Mouse (Mus musculus): ENCODE measurements around the gene Adcy1. TPM values are rescaled to one million over a fixed set of nuclear protein-coding genes. Genes with fewer than 3 reads are reported as not detected.

Adcy1 gene
- polyA plus RNA-seq, 1 experiment: not detected

GRCm38 (mm10) chr11:7085184-7085583 lies 21.9 kb downstream of the Adcy1 start:
- Histone ChIP-seq H3K4me1 (ENCODE audit: control insufficient read depth, insufficient read depth, low read length) (peaks cover 6% of the 10 kb centered on the region), H3K27ac (ENCODE audit: insufficient read depth, low read depth, low read length) (no peak overlapping the region), H3K4me3 (ENCODE audit: insufficient read depth, low read depth, low read length) (no peak overlapping the region)
- 89% methylated on average over 5 of the region's 5 CpGs for WGBS
- no peak for TF ChIP-seq POLR2A (IDR thresholded peaks at IDR 0.05; ENCODE audit: insufficient read depth, low read depth, low read length)
- no peak for TF ChIP-seq CTCF (IDR thresholded peaks at IDR 0.05; ENCODE audit: insufficient read depth, low read depth, low read length)

- H3K27ac ChIP-seq (ENCODE audit: insufficient read depth, low read depth, low read length): no peak overlapping the region
- peaks cover 4% of the 10 kb centered on the region for H3K4me1 ChIP-seq (ENCODE audit: control insufficient read depth, insufficient read depth, low read length)
- TF ChIP-seq CTCF (IDR thresholded peaks at IDR 0.05; ENCODE audit: insufficient read depth, low read depth, low read length): no peak
- TF ChIP-seq POLR2A (IDR thresholded peaks at IDR 0.05; ENCODE audit: insufficient read depth, low read depth, low read length): no peak
- no peak overlapping the region for H3K4me3 ChIP-seq (ENCODE audit: insufficient read depth, low read depth, low read length)
- WGBS: 97% methylated on average over 5 of the region's 5 CpGs
Measured at GRCm38 (mm10) chr11:7091120-7091519, 27.8 kb downstream of the Adcy1 start.

- peaks cover 3% of the 10 kb centered on the region; the same call in 1 of the 2 replicates for H3K4me1 ChIP-seq (ENCODE audit: control insufficient read depth, insufficient read depth, low read length)
- no peak overlapping the region for H3K4me3 ChIP-seq (ENCODE audit: insufficient read depth, low read depth, low read length)
- no peak overlapping the region for H3K27ac ChIP-seq (ENCODE audit: insufficient read depth, low read depth, low read length)
- TF ChIP-seq CTCF (IDR thresholded peaks at IDR 0.05; ENCODE audit: insufficient read depth, low read depth, low read length) (no peak), POLR2A (IDR thresholded peaks at IDR 0.05; ENCODE audit: insufficient read depth, low read depth, low read length) (no peak)
- WGBS: 96% methylated on average over 6 of the region's 6 CpGs
Measured at GRCm38 (mm10) chr11:7094844-7095243, 31.6 kb downstream of the Adcy1 start.

- TF ChIP-seq CTCF (IDR thresholded peaks at IDR 0.05; ENCODE audit: insufficient read depth, low read depth, low read length) (no peak), POLR2A (IDR thresholded peaks at IDR 0.05; ENCODE audit: insufficient read depth, low read depth, low read length) (no peak)
- H3K27ac ChIP-seq (ENCODE audit: insufficient read depth, low read depth, low read length): no peak overlapping the region
- H3K4me3 ChIP-seq (ENCODE audit: insufficient read depth, low read depth, low read length): no peak overlapping the region
- WGBS: 63% methylated on average over 6 of the region's 6 CpGs
- H3K4me1 ChIP-seq (ENCODE audit: control insufficient read depth, insufficient read depth, low read length): peaks cover 11% of the 10 kb centered on the region
Measured at GRCm38 (mm10) chr11:7101674-7102073, 38.4 kb downstream of the Adcy1 start.

GRCm38 (mm10) chr11:7102256-7103194 lies 39.2 kb downstream of the Adcy1 start:
- no peak overlapping the region for H3K27ac ChIP-seq (ENCODE audit: insufficient read depth, low read depth, low read length)
- TF ChIP-seq POLR2A (IDR thresholded peaks at IDR 0.05; ENCODE audit: insufficient read depth, low read depth, low read length) (no peak), CTCF (IDR thresholded peaks at IDR 0.05; ENCODE audit: insufficient read depth, low read depth, low read length) (no peak)
- H3K4me1 ChIP-seq (ENCODE audit: control insufficient read depth, insufficient read depth, low read length): peaks cover 11% of the 10 kb centered on the region
- H3K4me3 ChIP-seq (ENCODE audit: insufficient read depth, low read depth, low read length): no peak overlapping the region
- 75% methylated on average over 14 of the region's 14 CpGs for WGBS

- TF ChIP-seq CTCF (IDR thresholded peaks at IDR 0.05; ENCODE audit: insufficient read depth, low read depth, low read length) (no peak), POLR2A (IDR thresholded peaks at IDR 0.05; ENCODE audit: insufficient read depth, low read depth, low read length) (no peak)
- peaks cover 8% of the 10 kb centered on the region for H3K4me1 ChIP-seq (ENCODE audit: control insufficient read depth, insufficient read depth, low read length)
- 86% methylated on average over 8 of the region's 8 CpGs for WGBS
- no peak overlapping the region for H3K4me3 ChIP-seq (ENCODE audit: insufficient read depth, low read depth, low read length)
- no peak overlapping the region for H3K27ac ChIP-seq (ENCODE audit: insufficient read depth, low read depth, low read length)
Measured at GRCm38 (mm10) chr11:7105337-7105736, 42.0 kb downstream of the Adcy1 start.

- no peak overlapping the region for H3K4me3 ChIP-seq (ENCODE audit: insufficient read depth, low read depth, low read length)
- H3K4me1 ChIP-seq (ENCODE audit: control insufficient read depth, insufficient read depth, low read length): peaks cover 18% of the 10 kb centered on the region
- WGBS: 85% methylated on average over 4 of the region's 4 CpGs
- H3K27ac ChIP-seq (ENCODE audit: insufficient read depth, low read depth, low read length): no peak overlapping the region
- TF ChIP-seq POLR2A (IDR thresholded peaks at IDR 0.05; ENCODE audit: insufficient read depth, low read depth, low read length) (no peak), CTCF (IDR thresholded peaks at IDR 0.05; ENCODE audit: insufficient read depth, low read depth, low read length) (no peak)
Measured at GRCm38 (mm10) chr11:7109131-7109530, 45.8 kb downstream of the Adcy1 start.

GRCm38 (mm10) chr11:7113046-7113445 lies 49.8 kb downstream of the Adcy1 start:
- WGBS: 64% methylated on average over 4 of the region's 4 CpGs
- TF ChIP-seq POLR2A (IDR thresholded peaks at IDR 0.05; ENCODE audit: insufficient read depth, low read depth, low read length) (no peak), CTCF (IDR thresholded peaks at IDR 0.05; ENCODE audit: insufficient read depth, low read depth, low read length) (no peak)
- Histone ChIP-seq H3K4me3 (ENCODE audit: insufficient read depth, low read depth, low read length) (no peak overlapping the region), H3K27ac (ENCODE audit: insufficient read depth, low read depth, low read length) (no peak overlapping the region), H3K4me1 (ENCODE audit: control insufficient read depth, insufficient read depth, low read length) (peaks cover 14% of the 10 kb centered on the region)

GRCm38 (mm10) chr11:7113687-7114086 lies 50.4 kb downstream of the Adcy1 start:
- TF ChIP-seq CTCF (IDR thresholded peaks at IDR 0.05; ENCODE audit: insufficient read depth, low read depth, low read length) (no peak), POLR2A (IDR thresholded peaks at IDR 0.05; ENCODE audit: insufficient read depth, low read depth, low read length) (no peak)
- peaks cover 14% of the 10 kb centered on the region for H3K4me1 ChIP-seq (ENCODE audit: control insufficient read depth, insufficient read depth, low read length)
- no peak overlapping the region for H3K4me3 ChIP-seq (ENCODE audit: insufficient read depth, low read depth, low read length)
- WGBS: 55% methylated on average over 6 of the region's 6 CpGs
- H3K27ac ChIP-seq (ENCODE audit: insufficient read depth, low read depth, low read length): no peak overlapping the region
